Mouse (Mus musculus) forebrain, embryonic 15.5 days (tissue): ENCODE results near the gene Zdhhc5. TPM values are rescaled to one million over a fixed set of nuclear protein-coding genes. Genes with fewer than 3 reads are reported as not detected.

Experiments
- ATAC-seq: fragments of 200-750 bp; cut with Nextera tagmentation; replicated peaks from 2 replicates; pipeline ENCODE4 v1.8.0; 2017; ENCODE audit warnings: mild to moderate bottlenecking, moderate TSS enrichment, moderate library complexity
- H3K27ac ChIP-seq: fragments of 300-500 bp; sonication (generic); replicated peaks from 2 replicates; pipeline ENCODE4 v1.5.1; 2015; ENCODE audit warnings: mild to moderate bottlenecking, inconsistent platforms
- H3K27me3 ChIP-seq: fragments of 300-500 bp; sonication (generic); 2 replicates; pipeline ENCODE4 v1.6.1; 2015; ENCODE audit warnings: inconsistent platforms
- H3K36me3 ChIP-seq: fragments of 300-500 bp; sonication (generic); 2 replicates; pipeline ENCODE4 v1.6.1; 2015; ENCODE audit warnings: mild to moderate bottlenecking, inconsistent platforms
- H3K4me1 ChIP-seq: fragments of 300-500 bp; sonication (generic); 2 replicates; pipeline ENCODE4 v1.6.1; 2015; ENCODE audit warnings: inconsistent platforms
- H3K4me2 ChIP-seq: fragments of 300-500 bp; sonication (generic); replicated peaks from 2 replicates; pipeline ENCODE4 v1.6.1; 2015; ENCODE audit warnings: mild to moderate bottlenecking, inconsistent platforms
- H3K4me3 ChIP-seq: fragments of 300-500 bp; sonication (generic); 2 replicates; pipeline ENCODE4 v1.5.1; 2015; ENCODE audit warnings: mild to moderate bottlenecking, inconsistent platforms
- H3K9ac ChIP-seq: fragments of 300-500 bp; sonication (generic); replicated peaks from 2 replicates; pipeline ENCODE4 v1.6.1; 2015; ENCODE audit warnings: mild to moderate bottlenecking, inconsistent platforms
- H3K9me3 ChIP-seq: fragments of 300-500 bp; sonication (generic); 2 replicates; pipeline ENCODE4 v1.6.1; 2016; ENCODE audit warnings: inconsistent platforms
- whole genome bisulfite sequencing: fragments of 180-500 bp; shearing (Covaris S2); methylation state at CpG from one replicate; pipeline ENCODE4 v1.1.7; 2015; ENCODE audit warnings: mixed read lengths; 5-methylcytosine and 5-hydroxymethylcytosine counted together
- polyA plus RNA-seq: library from polyadenylated mRNA; unstranded; fragments of >200 nt; fragmentation: Nextera tagmentation; extraction: Ambion mirVana; gene quantifications from 2 replicates; pipeline ENCODE4 v1.2.1, GENCODE M21; 2015

Zdhhc5 gene
- polyA plus RNA-seq, 1 experiment from 2014 or later = 19.3 TPM

DNA sequence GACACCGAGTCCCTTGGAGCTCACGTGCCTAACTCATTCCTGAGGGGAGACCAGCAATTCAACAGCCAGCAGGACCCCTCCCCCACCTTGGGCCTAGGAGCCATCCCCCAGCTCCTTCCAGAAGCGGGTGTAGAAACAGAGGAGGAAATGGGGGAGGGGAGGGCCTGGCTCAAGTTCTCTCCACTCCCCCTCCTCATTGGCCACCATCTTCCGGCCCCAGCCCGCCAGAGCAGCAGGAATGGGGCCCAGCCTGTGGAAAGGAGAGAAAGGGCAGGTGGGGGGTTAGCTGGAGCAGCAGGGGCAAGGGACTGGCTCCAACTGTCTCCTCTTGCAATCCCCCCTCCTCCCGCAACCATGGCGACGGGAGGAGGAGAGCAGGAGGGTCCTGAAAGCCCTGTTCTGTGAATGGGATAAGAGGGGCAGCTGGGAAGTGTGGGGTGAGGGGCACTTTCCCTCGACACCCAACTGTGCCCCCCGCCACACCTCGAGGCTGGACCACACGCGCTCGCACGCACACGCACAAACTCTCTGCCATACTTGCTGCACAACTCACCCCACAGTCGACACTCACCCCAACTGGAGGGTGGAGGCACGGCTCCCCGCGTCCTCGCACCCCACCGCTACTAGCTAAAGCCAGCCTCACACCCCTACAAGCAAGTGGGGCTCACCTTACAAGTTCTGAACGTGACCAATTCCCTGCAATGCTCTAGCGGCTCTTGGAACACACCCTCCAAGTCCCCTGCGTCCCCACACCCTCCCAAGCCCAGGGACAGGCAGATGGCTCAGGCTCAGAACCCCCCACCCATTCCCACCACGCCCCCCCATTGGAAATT is 27.7 kb upstream of the Zdhhc5 start:
- H3K9ac ChIP-seq = peak overlapping the region; percentile 96
- ATAC-seq = peak; percentile 74
- H3K9me3 ChIP-seq = no peaks in the 10 kb centered on the region
- H3K4me2 ChIP-seq = peak overlapping the region; percentile 94
- peak overlapping the region; percentile 99 for H3K27ac ChIP-seq
- under 1% methylated on average over 25 of the region's 26 CpGs for WGBS
- H3K4me1 ChIP-seq = peaks cover 50% of the 10 kb centered on the region
- peak overlapping the region; percentile 93 for H3K4me3 ChIP-seq
- H3K27me3 ChIP-seq = no peaks in the 10 kb centered on the region
- peaks cover 3% of the 10 kb centered on the region; the same call in 1 of the 2 replicates for H3K36me3 ChIP-seq

DNA sequence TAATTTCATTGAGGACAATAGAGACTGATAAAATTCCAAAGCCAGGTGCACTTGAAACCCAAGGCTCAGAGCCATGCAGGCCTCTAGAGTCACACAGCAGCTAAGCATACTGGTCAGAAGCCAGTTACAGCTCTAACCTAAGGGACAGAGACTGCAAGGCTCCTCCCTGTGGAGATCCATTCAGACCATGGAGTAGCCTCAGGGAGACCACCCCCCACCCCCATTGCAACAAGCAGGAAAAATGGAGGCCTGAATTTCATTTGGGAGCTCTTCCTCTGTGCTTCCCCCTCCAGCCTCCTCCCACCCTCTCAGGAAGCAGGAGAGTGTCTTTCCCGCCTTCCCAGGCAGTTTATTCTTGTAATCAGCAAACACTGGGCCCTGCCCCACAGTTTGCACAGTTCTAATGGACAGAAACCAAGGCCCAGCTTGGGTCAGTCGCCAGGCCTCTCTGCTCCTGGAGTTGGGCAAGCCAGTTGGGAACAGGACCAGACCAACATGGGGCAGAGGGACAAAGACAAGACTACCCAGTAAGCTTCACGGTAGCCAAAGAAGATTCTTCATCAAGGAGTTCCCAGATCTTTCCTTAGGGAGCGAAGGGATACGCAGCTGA is 27.0 kb upstream of the Zdhhc5 start:
- peak overlapping the region; percentile 93 for H3K4me3 ChIP-seq
- H3K9me3 ChIP-seq = no peaks in the 10 kb centered on the region
- under 1% methylated on average over 5 of the region's 5 CpGs for WGBS
- peak overlapping the region; percentile 99 for H3K27ac ChIP-seq
- H3K9ac ChIP-seq = peak overlapping the region; percentile 96
- ATAC-seq = no peak
- H3K27me3 ChIP-seq = no peaks in the 10 kb centered on the region
- H3K4me2 ChIP-seq = peak overlapping the region; percentile 94
- peaks cover 3% of the 10 kb centered on the region; the same call in 1 of the 2 replicates for H3K36me3 ChIP-seq
- H3K4me1 ChIP-seq = peaks cover 57% of the 10 kb centered on the region

DNA sequence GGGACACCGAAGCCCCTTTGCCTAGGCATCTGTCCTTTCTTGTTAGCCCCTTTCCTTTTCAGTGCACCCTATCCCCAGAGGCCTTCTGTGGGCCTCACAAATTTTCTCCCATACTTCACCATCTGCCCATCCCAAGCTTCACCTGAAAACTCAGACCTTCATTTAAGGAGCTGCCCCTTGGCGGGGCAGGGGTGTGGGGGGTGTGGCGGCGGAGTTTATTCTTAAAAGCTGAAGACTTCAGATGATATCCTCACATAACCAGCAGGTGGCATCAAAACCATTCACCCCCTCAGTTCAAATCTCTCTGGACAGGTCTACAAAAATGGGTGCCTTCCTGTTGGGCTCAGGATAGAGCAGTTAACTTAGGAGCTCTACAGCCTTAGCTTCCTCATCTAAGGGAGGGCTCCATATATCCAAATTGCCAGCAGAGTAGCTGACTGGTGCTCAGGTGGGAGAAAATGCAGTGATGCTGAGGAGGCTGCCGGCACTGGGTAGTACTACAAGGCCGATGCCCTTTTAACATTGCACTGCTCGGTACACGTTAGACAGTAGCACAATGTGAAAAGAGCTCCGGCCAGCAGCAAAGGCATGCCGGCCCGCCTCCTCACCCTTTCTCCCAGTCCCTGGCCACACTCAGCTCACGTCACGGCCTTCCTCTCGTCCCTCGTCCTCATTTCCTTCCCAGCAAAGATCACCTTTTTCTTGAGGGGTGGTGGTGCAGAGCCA is 25.8 kb upstream of the Zdhhc5 start:
- Histone ChIP-seq H3K27ac (peak overlapping the region; percentile 99), H3K36me3 (peaks cover 3% of the 10 kb centered on the region; the same call in 1 of the 2 replicates), H3K27me3 (no peaks in the 10 kb centered on the region), H3K4me3 (peak overlapping the region; percentile 93; the same call in 1 of the 2 replicates), H3K4me1 (peaks cover 69% of the 10 kb centered on the region), H3K4me2 (peak overlapping the region; percentile 94), H3K9ac (no peak overlapping the region), H3K9me3 (no peaks in the 10 kb centered on the region)
- no peak for ATAC-seq
- 55% methylated on average over 15 of the region's 15 CpGs for WGBS

DNA sequence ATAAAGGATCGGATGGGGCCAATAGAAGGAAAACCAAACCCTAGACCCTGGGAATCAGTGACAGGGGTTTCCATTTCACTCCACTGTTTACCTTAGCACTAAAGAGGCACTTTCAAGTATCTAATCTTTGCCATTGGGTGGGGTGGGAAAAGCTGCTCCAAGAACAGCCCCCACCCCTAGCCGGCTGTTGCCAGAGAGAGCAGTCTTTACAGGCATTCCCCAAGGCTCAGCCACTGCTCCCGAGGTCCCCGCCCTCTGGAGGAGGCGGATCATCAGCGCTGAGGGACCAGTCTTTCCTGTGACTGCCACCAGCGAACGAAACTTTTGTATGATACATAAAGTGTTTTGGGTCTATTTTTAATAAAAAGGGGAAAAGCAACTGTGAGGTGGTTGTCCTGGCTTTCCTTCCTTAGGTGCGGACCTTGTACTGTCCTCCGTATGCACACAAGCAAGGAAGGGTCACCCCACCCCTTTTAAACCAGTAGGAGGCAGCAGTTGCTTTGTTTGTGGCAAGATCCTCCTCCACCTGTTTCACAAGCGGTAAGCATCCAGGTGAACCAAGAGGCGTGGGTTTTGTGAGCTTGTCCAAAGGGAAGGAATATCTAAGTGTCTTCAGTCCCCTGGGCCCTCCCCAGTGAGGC is 23.4 kb upstream of the Zdhhc5 start:
- 4% methylated on average over 12 of the region's 12 CpGs for WGBS
- no peak for ATAC-seq
- Histone ChIP-seq H3K27me3 (no peaks in the 10 kb centered on the region), H3K4me3 (peak overlapping the region; percentile 10), H3K9me3 (no peaks in the 10 kb centered on the region), H3K4me1 (peaks cover 79% of the 10 kb centered on the region), H3K27ac (no peak overlapping the region), H3K36me3 (peaks cover 3% of the 10 kb centered on the region; the same call in 1 of the 2 replicates), H3K9ac (0 out of 2 replicates have a peak overlapping the region, but pooled peaks have one; percentile 10), H3K4me2 (peak overlapping the region; percentile 30)

DNA sequence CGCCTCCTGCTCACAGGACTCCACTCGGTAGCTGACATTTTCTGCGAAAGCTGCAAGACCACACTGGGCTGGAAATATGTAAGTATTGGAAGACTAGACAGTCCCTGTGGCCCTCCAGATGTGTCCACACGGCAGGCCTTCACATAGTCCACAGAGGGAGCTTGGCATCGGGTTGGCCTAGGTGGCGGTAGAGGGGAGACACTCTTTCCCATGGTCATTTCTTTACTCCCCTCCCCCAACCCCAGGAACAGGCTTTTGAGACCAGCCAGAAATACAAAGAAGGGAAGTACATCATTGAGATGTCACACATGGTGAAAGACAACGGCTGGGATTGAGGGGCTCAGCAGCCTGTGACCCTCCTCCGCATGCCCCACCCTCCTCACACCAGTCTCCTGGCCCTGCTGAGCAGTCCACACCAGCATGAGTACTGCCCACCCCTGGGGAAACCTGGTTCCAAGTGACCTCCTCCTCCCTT is 22.5 kb upstream of the Zdhhc5 start:
- Histone ChIP-seq H3K27me3 (no peaks in the 10 kb centered on the region), H3K4me3 (0 out of 2 replicates have a peak overlapping the region, but pooled peaks have one; percentile 3), H3K36me3 (peaks cover 3% of the 10 kb centered on the region; the same call in 1 of the 2 replicates), H3K27ac (no peak overlapping the region), H3K4me1 (peaks cover 79% of the 10 kb centered on the region), H3K4me2 (peak overlapping the region; percentile 75), H3K9ac (peak overlapping the region; percentile 18), H3K9me3 (no peaks in the 10 kb centered on the region)
- no peak for ATAC-seq
- 4% methylated on average over 8 of the region's 8 CpGs for WGBS

DNA sequence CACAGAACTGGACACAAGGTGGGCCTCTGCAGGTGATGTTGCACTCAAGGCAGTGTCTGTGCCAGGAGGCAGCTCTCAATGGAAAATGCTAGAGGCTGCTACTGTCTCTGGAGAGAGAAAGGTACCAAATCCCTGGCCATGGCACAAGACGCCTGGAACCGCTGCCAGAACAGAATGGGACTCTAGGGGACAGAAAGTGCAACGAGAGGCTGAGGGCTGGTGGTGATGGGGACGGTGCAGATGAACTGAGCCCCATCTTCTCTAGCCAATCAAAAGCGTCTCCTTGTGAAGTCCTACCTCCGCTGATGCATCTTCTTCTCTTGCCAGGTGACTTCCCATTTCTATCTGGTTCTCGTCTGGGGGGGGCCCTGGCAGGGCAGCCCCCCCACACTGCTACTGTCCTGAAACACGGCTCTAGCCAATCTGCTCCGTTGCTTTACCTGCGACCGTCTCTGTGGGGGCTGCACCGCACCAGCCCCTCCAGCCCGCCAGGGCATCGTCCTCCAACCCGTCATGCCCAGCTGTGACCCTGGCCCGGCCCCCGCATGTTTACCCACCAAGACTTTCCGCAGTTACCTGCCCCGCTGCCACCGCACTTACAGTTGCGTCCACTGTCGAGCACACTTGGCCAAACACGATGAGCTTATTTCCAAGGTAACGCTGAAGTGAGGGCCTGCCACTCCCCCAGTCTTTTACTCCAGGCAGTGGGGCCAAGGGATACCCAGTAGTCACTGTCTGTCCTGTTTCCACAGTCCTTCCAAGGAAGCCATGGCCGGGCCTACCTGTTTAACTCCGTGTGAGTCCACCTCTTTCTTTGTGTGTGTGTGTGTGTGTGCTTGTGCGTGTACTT is 21.6 kb upstream of the Zdhhc5 start:
- Histone ChIP-seq H3K27me3 (no peaks in the 10 kb centered on the region), H3K4me2 (peak overlapping the region; percentile 75), H3K27ac (no peak overlapping the region), H3K4me3 (peak overlapping the region; percentile 69), H3K9me3 (no peaks in the 10 kb centered on the region), H3K4me1 (peaks cover 69% of the 10 kb centered on the region), H3K9ac (peak overlapping the region; percentile 36), H3K36me3 (peaks cover 3% of the 10 kb centered on the region; the same call in 1 of the 2 replicates)
- no peak for ATAC-seq
- WGBS = 3% methylated on average over 27 of the region's 27 CpGs

DNA sequence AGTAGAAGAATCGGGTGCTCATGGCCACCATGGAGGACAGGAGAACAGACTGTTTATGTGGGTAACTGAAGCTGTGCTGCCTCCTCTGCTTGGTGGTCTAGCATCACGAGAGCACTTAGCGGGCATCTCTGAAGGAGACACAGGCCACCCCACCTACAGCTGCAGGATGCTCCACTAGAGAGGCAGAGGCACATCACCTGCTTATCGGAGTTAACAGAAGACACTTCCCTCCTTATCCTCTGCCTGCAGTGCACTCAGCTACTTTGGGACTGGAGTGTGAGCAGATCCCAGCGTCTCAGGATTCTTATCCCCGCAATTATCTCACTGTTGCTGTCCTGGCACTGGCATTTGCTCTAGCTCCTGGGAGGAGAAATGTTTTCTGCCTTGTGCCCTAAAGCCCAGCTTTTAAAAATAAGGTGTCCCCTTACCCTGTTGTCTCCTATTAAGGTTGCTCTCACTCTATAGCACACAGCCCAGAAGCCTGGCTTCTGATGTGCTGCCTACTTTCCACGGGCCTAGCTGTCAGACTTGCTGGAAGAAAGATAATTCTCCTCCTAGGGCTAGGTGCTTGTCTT is 20.5 kb upstream of the Zdhhc5 start:
- Histone ChIP-seq H3K27me3 (no peaks in the 10 kb centered on the region), H3K9me3 (no peaks in the 10 kb centered on the region), H3K4me2 (peak overlapping the region; percentile 75), H3K9ac (peak overlapping the region; percentile 84), H3K4me1 (peaks cover 58% of the 10 kb centered on the region), H3K27ac (peak overlapping the region; percentile 6; the same call in 1 of the 2 replicates), H3K4me3 (peak overlapping the region; percentile 69), H3K36me3 (no peaks in the 10 kb centered on the region)
- WGBS = 16% methylated on average over 7 of the region's 7 CpGs
- ATAC-seq = no peak

DNA sequence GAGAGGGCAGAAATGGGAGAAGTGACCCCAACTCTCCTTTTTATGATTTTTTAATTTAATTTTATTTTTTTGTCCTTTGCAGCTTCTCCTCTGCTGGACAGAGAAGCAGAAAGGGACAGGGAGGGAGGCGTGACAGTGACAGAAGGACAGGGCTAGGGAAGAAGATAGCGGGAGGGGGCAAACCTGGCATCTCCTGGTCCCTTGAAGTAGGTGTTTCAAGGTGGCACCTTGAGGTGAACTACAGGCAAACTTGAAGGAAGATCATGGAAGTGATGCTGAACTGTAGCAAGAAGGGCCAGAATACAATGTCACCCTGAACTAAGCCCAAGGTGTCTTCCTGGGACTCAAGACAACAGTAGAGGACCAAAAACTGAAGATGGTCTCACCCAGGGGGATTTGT is 19.9 kb upstream of the Zdhhc5 start:
- H3K9ac ChIP-seq = peak overlapping the region; percentile 84
- 6% methylated on average over 2 of the region's 2 CpGs for WGBS
- H3K27me3 ChIP-seq = no peaks in the 10 kb centered on the region
- H3K9me3 ChIP-seq = no peaks in the 10 kb centered on the region
- peak overlapping the region; percentile 75 for H3K4me2 ChIP-seq
- H3K36me3 ChIP-seq = no peaks in the 10 kb centered on the region
- peaks cover 56% of the 10 kb centered on the region for H3K4me1 ChIP-seq
- ATAC-seq = no peak
- peak overlapping the region; percentile 6; the same call in 1 of the 2 replicates for H3K27ac ChIP-seq
- peak overlapping the region; percentile 69 for H3K4me3 ChIP-seq

DNA sequence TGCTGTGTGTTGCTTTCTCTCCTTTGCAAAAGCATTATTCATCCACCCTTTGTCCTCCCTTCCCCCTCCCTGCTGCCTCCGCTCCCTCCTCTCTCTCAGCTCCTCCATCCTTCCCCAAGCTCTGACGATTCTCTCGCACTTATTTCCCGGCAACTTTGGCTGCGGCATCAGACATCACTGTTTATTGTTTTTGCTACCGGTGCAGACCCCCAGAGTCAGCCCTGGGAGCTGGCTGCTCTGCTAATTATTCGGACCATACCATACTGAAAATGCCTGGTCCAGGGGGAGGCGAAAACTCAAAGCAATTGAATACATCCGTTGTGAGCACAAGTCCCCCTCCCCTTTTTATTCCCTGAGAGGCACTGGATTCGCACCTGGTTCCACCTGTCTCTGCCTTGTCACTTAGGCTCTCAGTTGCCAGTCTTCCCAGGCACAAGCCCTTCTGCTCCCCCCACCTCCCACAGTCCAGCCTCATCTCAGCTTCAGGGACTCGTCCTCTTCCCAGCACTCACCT is 19.4 kb upstream of the Zdhhc5 start:
- Histone ChIP-seq H3K27ac (peak overlapping the region; percentile 84), H3K27me3 (no peaks in the 10 kb centered on the region), H3K9me3 (no peaks in the 10 kb centered on the region), H3K4me1 (peaks cover 56% of the 10 kb centered on the region), H3K36me3 (no peaks in the 10 kb centered on the region), H3K4me2 (peak overlapping the region; percentile 75), H3K4me3 (peak overlapping the region; percentile 69), H3K9ac (peak overlapping the region; percentile 84)
- peak; percentile 57 for ATAC-seq
- WGBS = 1% methylated on average over 11 of the region's 11 CpGs

DNA sequence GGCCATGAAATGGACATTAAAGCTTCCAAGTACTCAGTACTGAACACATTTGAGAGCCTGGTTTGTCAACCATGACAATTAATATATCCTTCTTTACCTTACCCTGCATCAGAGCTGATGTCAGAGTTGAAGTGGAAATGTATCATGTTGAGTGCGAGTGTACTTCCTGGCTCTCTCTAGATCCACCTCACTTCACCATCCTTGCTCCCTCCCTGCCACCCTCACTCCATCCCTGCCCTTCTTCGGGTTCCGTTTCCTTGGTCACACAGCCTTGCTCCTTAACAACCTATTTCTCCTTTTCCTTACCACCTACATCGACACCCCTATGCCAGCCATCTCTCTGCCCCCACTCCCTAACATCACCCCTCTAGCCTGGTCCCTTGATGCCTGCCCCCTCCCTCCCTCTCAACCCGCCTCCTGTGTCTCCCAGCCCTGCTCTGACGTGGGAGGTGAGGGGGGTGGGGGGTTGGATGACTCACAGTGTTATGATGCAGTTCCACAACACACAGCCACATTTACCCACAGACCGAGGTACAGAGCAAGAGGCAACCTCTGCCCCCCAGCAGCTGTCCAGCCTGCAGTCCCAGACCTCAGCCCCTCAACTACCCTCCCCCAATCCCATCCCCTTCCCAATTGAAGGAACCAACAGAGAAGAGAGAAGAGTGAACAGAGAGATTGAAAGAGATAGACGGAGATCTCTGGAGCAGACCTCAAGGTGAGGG is 18.8 kb upstream of the Zdhhc5 start, which contains the start of gene Ypel4:
Gene Ypel4 (plus strand): TSS at position 480 of the 722 bp plus-strand sequence.
- Histone ChIP-seq H3K4me1 (peaks cover 51% of the 10 kb centered on the region), H3K9ac (peak within 1 kb of the TSS; percentile 84), H3K4me3 (peak within 1 kb of the TSS; percentile 69), H3K9me3 (no peaks in the 10 kb centered on the region), H3K27ac (peak within 1 kb of the TSS; percentile 84), H3K36me3 (no peaks in the 10 kb centered on the region), H3K4me2 (peak within 1 kb of the TSS; percentile 75), H3K27me3 (no peaks in the 10 kb centered on the region)
- WGBS = 2% methylated on average over 8 of the region's 8 CpGs
- peak; percentile 86 for ATAC-seq
